Mouse (Mus musculus) urinary bladder, postnatal 25 days (tissue): ENCODE measurements around the gene Grid1.

Experiments used
- DNase-seq: peaks from one replicate; pipeline ENCODE4 v3.0.0; 2022; ENCODE audit warnings: low spot score

Gene Grid1

GRCm38 (mm10) chr14:35112327-35113275 is 292.7 kb downstream of the Grid1 start:
- no peak for DNase-seq

GRCm38 (mm10) chr14:35113276-35113645 is 293.4 kb downstream of the Grid1 start:
- DNase-seq: no peak

- DNase-seq: no peak
Measured at GRCm38 (mm10) chr14:35115913-35116312, 296.0 kb downstream of the Grid1 start.

- DNase-seq: no peak
Measured at GRCm38 (mm10) chr14:35120089-35120488, 300.2 kb downstream of the Grid1 start.

- no peak for DNase-seq
Measured at GRCm38 (mm10) chr14:35120905-35121304, 301.0 kb downstream of the Grid1 start.

GRCm38 (mm10) chr14:35122111-35122510 is 302.2 kb downstream of the Grid1 start:
- DNase-seq: no peak

GRCm38 (mm10) chr14:35123260-35123875 is 303.5 kb downstream of the Grid1 start:
- no peak for DNase-seq

GRCm38 (mm10) chr14:35127616-35128015 is 307.7 kb downstream of the Grid1 start:
- no peak for DNase-seq

- DNase-seq: no peak
Measured at GRCm38 (mm10) chr14:35135056-35135455, 315.1 kb downstream of the Grid1 start.

- DNase-seq: no peak
Measured at GRCm38 (mm10) chr14:35138069-35138468, 318.2 kb downstream of the Grid1 start.

GRCm38 (mm10) chr14:35139824-35140223 is 319.9 kb downstream of the Grid1 start:
- no peak for DNase-seq

- DNase-seq: no peak
Measured at GRCm38 (mm10) chr14:35152450-35152849, 332.5 kb downstream of the Grid1 start.

- DNase-seq: no peak
Measured at GRCm38 (mm10) chr14:35153701-35154277, 333.9 kb downstream of the Grid1 start.

- DNase-seq: no peak
Measured at GRCm38 (mm10) chr14:35154364-35154763, 334.5 kb downstream of the Grid1 start.

- DNase-seq: no peak
Measured at GRCm38 (mm10) chr14:35157069-35157655, 337.3 kb downstream of the Grid1 start.

- DNase-seq: no peak
Measured at GRCm38 (mm10) chr14:35159296-35159695, 339.4 kb downstream of the Grid1 start.

GRCm38 (mm10) chr14:35167451-35167850 is 347.5 kb downstream of the Grid1 start:
- no peak for DNase-seq

GRCm38 (mm10) chr14:35173861-35174260 is 354.0 kb downstream of the Grid1 start:
- no peak for DNase-seq

- DNase-seq: no peak
Measured at GRCm38 (mm10) chr14:35176021-35176420, 356.1 kb downstream of the Grid1 start.

- DNase-seq: no peak
Measured at GRCm38 (mm10) chr14:35179076-35179475, 359.2 kb downstream of the Grid1 start.

GRCm38 (mm10) chr14:35185399-35185798 is 365.5 kb downstream of the Grid1 start:
- no peak for DNase-seq

GRCm38 (mm10) chr14:35192256-35192655 is 372.3 kb downstream of the Grid1 start:
- DNase-seq: no peak

GRCm38 (mm10) chr14:35197371-35197770 is 377.5 kb downstream of the Grid1 start:
- no peak for DNase-seq
